Mouse (Mus musculus): ENCODE measurements around the gene Rin1.

GRCm38 (mm10) chr19:5023621-5024479, 26.4 kb upstream of the Rin1 start, which contains the start of gene Slc29a2:
- no peak for TF ChIP-seq RAD21 (IDR thresholded peaks at IDR 0.05; ENCODE audit: low read depth, low read length)
- no peak for TF ChIP-seq EP300 (IDR thresholded peaks at IDR 0.05; ENCODE audit: low read length)
- TF ChIP-seq CTCF (conservative IDR thresholded peaks at IDR 0.05 in 1 of 2, IDR thresholded peaks at IDR 0.05 in 1 of 2; ENCODE audit: low read depth in 2 of 2, low read length in 2 of 2) = no peak
- no peak for TF ChIP-seq ZKSCAN1 (IDR thresholded peaks at IDR 0.05; ENCODE audit: borderline replicate concordance, low read depth, low read length)
- peak; percentile 97 for TF ChIP-seq POLR2A (IDR thresholded peaks at IDR 0.05; ENCODE audit: low read depth, low read length)
- TF ChIP-seq ETS1 (conservative IDR thresholded peaks at IDR 0.05; ENCODE audit: low read depth, low read length) = no peak
- TF ChIP-seq POLR2AphosphoS2 (IDR thresholded peaks at IDR 0.05; ENCODE audit: low read depth, low read length) = peak; percentile 79; the same call in 1 of the 2 replicates
- TF ChIP-seq MAX (IDR thresholded peaks at IDR 0.05; ENCODE audit: low read length) = peak; percentile 68
- no peak; the same call in 1 of the 2 replicates for TF ChIP-seq SIN3A (IDR thresholded peaks at IDR 0.05; ENCODE audit: low read length)

Data from CH12.LX (cell line).